Mouse (Mus musculus) stomach, embryonic 16.5 days (tissue): ENCODE data around the gene Cnrip1. TPM values are rescaled to one million over a fixed set of nuclear protein-coding genes. Genes with fewer than 3 reads are reported as not detected.
"Not testable (repeated sequence)": the region's sequence is repeated elsewhere in the genome, so short reads cannot be mapped to it uniquely, and the experiment has no call there.

Experiments used
- ATAC-seq: fragments of 200-750 bp; cut with Nextera tagmentation; 2 replicates; pipeline ENCODE4 v1.8.0; 2017; ENCODE audit warnings: moderate number of reproducible peaks, moderate TSS enrichment; ENCODE audit not compliant: insufficient read depth, low FRiP score
- H3K27ac ChIP-seq: fragments of 300-500 bp; sonication (generic); 2 replicates; pipeline ENCODE4 v1.5.1; 2014; ENCODE audit warnings: low read length
- H3K27me3 ChIP-seq: fragments of 300-500 bp; sonication (generic); 2 replicates; pipeline ENCODE4 v1.6.1; 2014; ENCODE audit warnings: low read length, control low read depth, mixed read lengths; ENCODE audit not compliant: control insufficient read depth, insufficient read depth
- H3K36me3 ChIP-seq: fragments of 300-500 bp; sonication (generic); 2 replicates; pipeline ENCODE4 v1.6.1; 2014; ENCODE audit warnings: low read length; ENCODE audit not compliant: control insufficient read depth, insufficient read depth
- H3K4me1 ChIP-seq: fragments of 300-500 bp; sonication (generic); 2 replicates; pipeline ENCODE4 v1.6.1; 2014; ENCODE audit warnings: low read length, control low read depth, mixed read lengths; ENCODE audit not compliant: control insufficient read depth, insufficient read depth
- H3K4me2 ChIP-seq: fragments of 300-500 bp; sonication (generic); 2 replicates; pipeline ENCODE4 v1.6.1; 2014; ENCODE audit warnings: low read depth, low read length, mixed read lengths
- H3K4me3 ChIP-seq: fragments of 300-500 bp; sonication (generic); replicated peaks from 2 replicates; pipeline ENCODE4 v1.5.1; 2014; ENCODE audit warnings: mild to moderate bottlenecking, low read length
- H3K9ac ChIP-seq: fragments of 300-500 bp; sonication (generic); 2 replicates; pipeline ENCODE4 v1.6.1; 2014; ENCODE audit warnings: low read length
- H3K9me3 ChIP-seq: fragments of 300-500 bp; sonication (generic); replicated peaks from 2 replicates; pipeline ENCODE4 v1.6.1; 2016; ENCODE audit warnings: low read length, control low read depth; ENCODE audit not compliant: control insufficient read depth
- whole genome bisulfite sequencing: fragments of 180-500 bp; shearing (Covaris S2); extraction: QIAGEN DNeasy Blood & Tissue Kit; methylation state at CpG from one replicate; pipeline ENCODE4 v1.1.7; 2014; 5-methylcytosine and 5-hydroxymethylcytosine counted together
- polyA plus RNA-seq: library from polyadenylated mRNA; unstranded; fragments of >200 nt; fragmentation: Nextera tagmentation; extraction: Ambion mirVana; gene quantifications from 2 replicates; pipeline ENCODE4 v1.2.1, GENCODE M21; 2015

Gene Cnrip1
- polyA plus RNA-seq: 30.8 and 31.4 TPM in 2 replicates

DNA sequence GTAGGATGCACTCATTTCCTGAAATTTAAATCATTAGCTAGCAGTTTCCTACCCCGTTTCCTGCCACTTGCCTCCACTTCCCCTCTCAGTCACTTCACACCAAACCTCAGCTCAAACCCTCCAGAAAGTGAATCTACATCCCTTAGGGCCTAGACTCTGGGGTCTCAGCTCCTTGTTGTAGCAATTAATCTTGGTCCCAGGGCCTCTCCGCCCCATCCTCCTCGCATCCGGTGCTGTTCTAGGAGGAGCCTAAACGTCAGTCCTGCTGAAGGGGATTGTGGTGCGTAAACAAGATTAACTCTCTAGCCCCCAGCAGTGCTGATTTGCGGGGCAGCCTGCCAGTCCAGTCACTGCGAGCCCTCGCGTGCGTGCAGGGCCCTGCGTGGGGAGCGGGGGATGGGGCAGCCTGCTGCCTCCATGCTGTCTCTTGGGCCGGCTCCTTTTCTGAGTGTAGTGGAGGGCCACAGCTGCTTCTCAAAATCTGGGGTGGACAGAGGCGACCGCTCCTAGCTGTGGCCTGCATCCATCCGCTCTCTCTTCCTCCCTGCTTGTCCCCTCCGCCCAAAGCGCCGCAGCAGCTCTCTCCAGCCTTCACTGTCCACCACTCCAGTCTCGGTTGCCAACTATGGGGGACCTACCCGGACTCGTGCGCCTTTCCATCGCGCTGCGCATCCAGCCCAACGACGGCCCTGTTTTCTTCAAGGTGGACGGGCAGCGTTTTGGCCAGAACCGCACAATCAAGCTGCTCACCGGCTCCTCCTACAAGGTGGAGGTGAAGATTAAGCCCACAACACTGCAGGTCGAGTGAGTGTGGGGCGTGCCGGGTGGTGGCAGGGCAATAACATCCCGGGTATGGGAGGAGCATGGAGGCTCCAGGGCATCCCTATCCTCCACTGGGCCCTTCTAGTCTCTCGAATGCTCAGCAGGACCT is at the start of gene Cnrip1, which contains the start of gene Plek:
TSS of gene Cnrip1 (plus strand) at position 42 of the 931 bp plus-strand sequence.
TSS of gene Plek (minus strand) at position 837 of the 931 bp plus-strand sequence.
- Histone ChIP-seq H3K4me1 (no peaks in the 10 kb centered on the region; the same call in 1 of the 2 replicates), H3K4me2 (peak within 1 kb of the TSS; percentile 63), H3K9ac (peak within 1 kb of the TSS; percentile 76), H3K4me3 (peak within 1 kb of the TSS; percentile 62), H3K36me3 (no peaks in the 10 kb centered on the region), H3K27ac (peak within 1 kb of the TSS; percentile 64), H3K27me3 (no peaks in the 10 kb centered on the region), H3K9me3 (no peaks in the 10 kb centered on the region)
- peak; percentile 87 for ATAC-seq
- WGBS: under 1% methylated on average over 38 of the region's 38 CpGs

DNA sequence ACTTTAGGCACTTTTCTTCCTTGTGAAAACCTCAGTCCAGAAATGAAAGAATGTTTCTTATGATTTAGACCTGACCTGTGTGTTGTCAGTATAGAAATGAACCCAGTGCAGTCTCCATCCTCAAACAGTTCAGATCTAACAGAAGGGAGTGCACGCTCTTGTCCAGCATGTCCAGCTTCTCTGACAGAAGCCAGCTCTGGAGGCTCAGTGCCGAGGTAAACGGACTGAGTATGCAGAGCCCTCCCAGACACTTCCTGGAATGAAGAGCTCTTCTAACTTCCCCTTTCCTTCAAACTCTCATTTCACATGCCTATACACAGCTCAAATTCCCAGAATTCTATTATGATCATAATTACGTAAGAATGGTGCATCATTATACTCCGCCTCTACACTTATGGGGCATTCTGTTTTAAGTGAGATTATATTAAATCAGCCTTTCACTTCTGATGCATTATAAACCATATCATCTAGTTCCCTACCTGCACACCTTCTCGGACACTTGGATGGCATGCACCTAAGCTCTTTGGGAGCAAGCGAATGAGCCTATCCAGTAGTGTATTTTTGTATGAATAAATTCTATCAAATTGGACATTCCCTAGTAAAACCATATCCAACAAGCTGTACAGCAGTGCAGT is 48.5 kb upstream of the Cnrip1 start:
- WGBS: 69% methylated on average over 7 of the region's 7 CpGs
- H3K4me1 ChIP-seq: no peaks in the 10 kb centered on the region
- no peak overlapping the region for H3K4me3 ChIP-seq
- no peaks in the 10 kb centered on the region for H3K36me3 ChIP-seq
- ATAC-seq: no peak
- H3K27me3 ChIP-seq: no peaks in the 10 kb centered on the region
- no peak overlapping the region for H3K4me2 ChIP-seq
- H3K9ac ChIP-seq: no peak overlapping the region
- no peaks in the 10 kb centered on the region for H3K9me3 ChIP-seq
- H3K27ac ChIP-seq: no peak overlapping the region

DNA sequence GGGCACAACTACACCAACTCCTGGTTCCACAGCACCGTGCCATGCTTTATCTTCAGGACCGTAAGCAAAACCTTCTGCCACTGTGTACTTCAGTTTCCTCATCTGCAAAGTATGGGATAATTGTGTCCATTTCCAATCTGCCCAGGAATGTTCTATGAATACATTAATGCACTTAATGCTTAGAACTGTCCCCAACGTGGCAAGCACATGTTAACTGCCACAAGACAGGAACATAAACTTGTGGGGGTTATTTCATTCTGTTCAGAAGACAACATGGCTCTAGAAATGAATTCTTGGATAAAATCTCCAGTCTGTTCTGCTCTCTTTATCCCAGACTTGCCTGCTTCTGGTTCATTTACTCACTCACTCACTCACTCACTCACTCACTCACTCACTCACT is 47.6 kb upstream of the Cnrip1 start:
- H3K4me2 ChIP-seq: no peak overlapping the region
- H3K4me3 ChIP-seq: no peak overlapping the region
- ATAC-seq: no peak
- H3K9me3 ChIP-seq: no peaks in the 10 kb centered on the region
- WGBS: 76% methylated on average over 3 of the region's 3 CpGs
- H3K27me3 ChIP-seq: no peaks in the 10 kb centered on the region
- no peak overlapping the region for H3K27ac ChIP-seq
- no peak overlapping the region for H3K9ac ChIP-seq
- no peaks in the 10 kb centered on the region for H3K4me1 ChIP-seq
- H3K36me3 ChIP-seq: no peaks in the 10 kb centered on the region

DNA sequence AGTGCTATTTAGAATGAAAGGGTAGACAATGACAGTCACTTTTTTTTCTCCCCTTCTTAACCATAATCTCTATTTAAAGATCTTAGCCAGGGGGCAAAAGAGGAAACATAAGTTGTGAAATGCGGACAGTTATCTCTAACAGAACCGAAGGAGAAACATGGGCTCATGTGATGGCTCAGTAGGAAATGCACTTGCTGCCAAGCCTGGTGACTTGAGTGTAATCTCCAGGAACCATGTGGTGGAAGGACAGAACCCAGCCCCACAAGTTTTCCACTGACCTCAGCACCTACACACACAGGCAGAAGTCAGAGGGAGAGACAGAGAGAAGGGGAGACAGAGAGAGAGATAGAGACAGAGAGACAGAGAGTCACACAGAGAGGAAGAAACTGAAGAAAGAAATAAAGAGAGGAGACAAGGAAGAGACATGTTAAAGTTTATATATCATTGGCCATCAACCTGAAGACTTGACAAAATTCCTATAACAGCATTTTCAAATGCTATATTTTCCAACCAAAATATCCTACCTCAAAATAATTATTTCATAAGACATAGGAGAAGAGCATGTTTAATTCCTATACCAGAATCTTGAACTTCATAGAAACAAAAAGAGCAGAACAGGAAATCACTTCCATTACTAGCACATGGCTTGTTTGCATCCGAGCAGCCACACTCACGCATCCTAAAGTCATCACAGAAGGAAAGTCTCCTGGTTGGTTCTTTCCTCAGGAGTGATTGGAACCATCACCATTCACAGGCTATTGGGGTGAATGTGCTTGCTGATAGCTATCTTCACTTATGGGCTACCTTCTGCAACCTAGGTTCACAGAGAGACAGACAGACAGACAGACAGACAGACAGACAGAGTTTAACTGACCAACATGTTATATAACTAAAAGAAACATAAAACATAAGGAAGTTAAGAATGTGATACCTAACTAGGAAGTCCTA is 46.2 kb upstream of the Cnrip1 start:
- Histone ChIP-seq H3K27ac (no peak overlapping the region), H3K4me1 (no peaks in the 10 kb centered on the region), H3K4me2 (no peak overlapping the region), H3K4me3 (no peak overlapping the region), H3K9ac (no peak overlapping the region), H3K9me3 (no peaks in the 10 kb centered on the region), H3K36me3 (no peaks in the 10 kb centered on the region), H3K27me3 (no peaks in the 10 kb centered on the region)
- 74% methylated on average over 4 of the region's 4 CpGs for WGBS
- no peak for ATAC-seq

DNA sequence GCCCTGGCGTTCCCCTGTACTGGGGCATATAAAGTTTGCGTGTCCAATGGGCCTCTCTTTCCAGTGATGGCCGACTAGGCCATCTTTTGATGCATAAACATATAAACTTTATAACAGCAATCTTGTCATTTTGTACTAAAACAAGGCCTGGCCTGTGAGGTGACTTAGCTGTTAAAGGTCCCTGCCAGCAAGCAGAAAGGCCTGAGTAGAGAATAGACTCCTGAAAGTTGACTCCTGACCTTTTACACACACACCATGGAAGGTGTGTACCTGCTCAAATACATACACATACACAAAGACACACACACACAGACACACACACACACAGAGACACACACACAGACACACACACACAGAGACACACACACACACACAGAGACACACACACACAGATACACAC is 44.9 kb upstream of the Cnrip1 start:
- not testable (repeated sequence) for H3K36me3 ChIP-seq, H3K27me3 ChIP-seq, ATAC-seq, H3K27ac ChIP-seq, H3K9ac ChIP-seq, H3K4me3 ChIP-seq, H3K4me1 ChIP-seq, H3K9me3 ChIP-seq, H3K4me2 ChIP-seq
- WGBS: 72% methylated on average over 2 of the region's 3 CpGs

DNA sequence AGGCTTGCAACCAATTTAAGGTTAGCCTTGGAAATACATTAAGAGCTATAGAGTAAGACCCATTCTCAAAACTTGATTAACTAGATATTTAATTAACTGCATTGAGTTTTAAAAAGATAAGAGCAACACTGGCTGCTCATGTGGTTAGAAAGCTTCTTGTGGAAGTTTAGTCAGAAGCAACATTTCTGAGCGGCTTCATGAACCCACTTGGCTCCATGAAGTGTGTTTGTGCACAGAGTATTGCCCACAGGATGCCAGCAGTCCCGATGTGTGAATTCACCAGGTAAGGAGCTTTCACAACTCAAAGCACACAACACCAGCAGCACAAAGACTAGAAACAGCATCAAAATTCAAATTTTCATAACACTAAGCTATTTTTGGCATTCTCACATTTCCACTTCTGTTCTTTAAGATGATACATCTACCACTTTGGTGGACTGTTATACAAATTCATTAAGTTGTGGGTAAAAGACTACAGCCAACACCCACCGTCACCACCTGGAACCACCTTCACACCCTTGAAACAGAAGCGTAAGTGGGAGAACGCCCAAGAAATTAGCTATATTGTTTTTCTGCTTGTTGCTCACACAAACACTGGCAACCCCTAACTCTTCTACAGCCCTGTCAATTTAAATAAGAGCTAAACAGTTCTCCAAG is 43.7 kb upstream of the Cnrip1 start:
- no peak overlapping the region for H3K27ac ChIP-seq
- no peak overlapping the region for H3K9ac ChIP-seq
- 86% methylated on average over 5 of the region's 5 CpGs for WGBS
- H3K4me2 ChIP-seq: no peak overlapping the region
- no peaks in the 10 kb centered on the region for H3K4me1 ChIP-seq
- H3K36me3 ChIP-seq: no peaks in the 10 kb centered on the region
- H3K9me3 ChIP-seq: no peaks in the 10 kb centered on the region
- ATAC-seq: no peak
- no peaks in the 10 kb centered on the region for H3K27me3 ChIP-seq
- no peak overlapping the region for H3K4me3 ChIP-seq

GRCm38 (mm10) chr11:17008498-17008941 is 42.9 kb upstream of the Cnrip1 start:
- Histone ChIP-seq H3K36me3 (no peaks in the 10 kb centered on the region), H3K9ac (no peak overlapping the region), H3K9me3 (no peaks in the 10 kb centered on the region), H3K4me3 (no peak overlapping the region; the same call in 1 of the 2 replicates), H3K27me3 (no peaks in the 10 kb centered on the region), H3K4me1 (no peaks in the 10 kb centered on the region), H3K4me2 (no peak overlapping the region), H3K27ac (no peak overlapping the region)
- ATAC-seq: no peak
- WGBS: 45% methylated on average over 7 of the region's 7 CpGs

GRCm38 (mm10) chr11:17012948-17013347 is 38.4 kb upstream of the Cnrip1 start:
- H3K4me2 ChIP-seq: no peak overlapping the region
- H3K4me1 ChIP-seq: no peaks in the 10 kb centered on the region
- ATAC-seq: no peak
- no peaks in the 10 kb centered on the region for H3K36me3 ChIP-seq
- H3K9ac ChIP-seq: no peak overlapping the region
- H3K4me3 ChIP-seq: no peak overlapping the region
- H3K9me3 ChIP-seq: no peaks in the 10 kb centered on the region
- H3K27me3 ChIP-seq: no peaks in the 10 kb centered on the region
- H3K27ac ChIP-seq: no peak overlapping the region
